Mouse (Mus musculus): ENCODE measurements around the gene Spred1. TPM values are rescaled to one million over a fixed set of nuclear protein-coding genes. Genes with fewer than 3 reads are reported as not detected.

Gene Spred1
- polyA plus RNA-seq, 1 experiment from 2014 or later: 20.8 TPM

DNA sequence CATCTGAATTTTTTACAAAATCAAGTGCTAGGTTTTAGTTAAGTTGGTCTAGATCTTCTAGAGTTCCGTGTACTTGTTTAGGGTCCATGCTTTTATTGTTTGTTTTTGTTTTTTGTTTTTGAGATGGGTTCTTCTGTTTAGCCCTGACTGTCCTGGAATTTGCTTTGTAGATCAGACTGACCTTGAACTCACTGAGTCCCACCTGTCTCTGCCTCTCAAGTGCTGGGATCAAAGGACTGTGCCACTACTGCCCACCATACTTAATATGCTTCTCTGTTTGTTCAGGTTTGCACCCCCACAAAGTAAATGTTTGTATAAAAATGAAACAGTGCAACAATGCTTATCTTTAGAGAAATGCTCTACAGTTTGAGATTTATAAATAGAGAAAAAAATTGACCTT lies 18.8 kb downstream of the Spred1 start:
- H3K4me2 ChIP-seq (ENCODE audit: low read depth, low read length, severe bottlenecking): no peak overlapping the region
- H3K27me3 ChIP-seq (ENCODE audit: control insufficient read depth, insufficient read depth, low read length): no peaks in the 10 kb centered on the region
- DNase-seq (ENCODE audit: low spot score) (no peak), ATAC-seq (replicated peaks; ENCODE audit: low FRiP score) (no peak)
- no peaks in the 10 kb centered on the region for H3K9me3 ChIP-seq (ENCODE audit: control insufficient read depth, low read length)
- no peak overlapping the region for H3K9ac ChIP-seq (ENCODE audit: low read length)
- no peaks in the 10 kb centered on the region for H3K36me3 ChIP-seq (ENCODE audit: control insufficient read depth, insufficient read depth, low read length)
- H3K27ac ChIP-seq (ENCODE audit: low read depth, low read length): no peak overlapping the region
- WGBS: 87% methylated on average over 1 of the region's 1 CpGs
- H3K4me1 ChIP-seq (replicated peaks; ENCODE audit: control insufficient read depth, insufficient read depth, low read length): no peaks in the 10 kb centered on the region; the same call in 1 of the 2 replicates
- H3K4me3 ChIP-seq (ENCODE audit: low read depth, low read length): no peak overlapping the region

DNA sequence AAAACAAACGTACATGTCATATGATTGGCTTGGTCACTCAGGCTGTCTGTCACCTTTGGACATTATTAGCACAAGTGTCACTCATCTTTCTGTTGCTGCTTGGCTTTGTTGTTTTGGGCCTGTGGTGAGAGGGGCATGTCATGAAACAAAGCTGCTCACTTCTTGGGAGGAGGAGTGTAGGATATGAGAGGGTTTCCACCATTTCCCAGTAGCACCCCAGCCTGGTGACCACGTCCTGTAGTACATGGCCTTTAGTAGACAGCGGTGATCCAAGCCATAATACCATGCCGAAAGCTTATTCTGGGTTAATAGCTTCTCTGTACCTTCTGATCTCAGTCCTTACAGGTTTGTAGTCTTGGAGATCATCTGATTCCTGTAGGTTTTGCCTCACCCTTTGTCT lies 21.9 kb downstream of the Spred1 start:
- Histone ChIP-seq H3K36me3 (ENCODE audit: control insufficient read depth, insufficient read depth, low read length) (no peaks in the 10 kb centered on the region), H3K4me3 (ENCODE audit: low read depth, low read length) (no peak overlapping the region), H3K9ac (ENCODE audit: low read length) (no peak overlapping the region), H3K27ac (ENCODE audit: low read depth, low read length) (no peak overlapping the region), H3K4me2 (ENCODE audit: low read depth, low read length, severe bottlenecking) (no peak overlapping the region), H3K27me3 (ENCODE audit: control insufficient read depth, insufficient read depth, low read length) (no peaks in the 10 kb centered on the region), H3K4me1 (replicated peaks; ENCODE audit: control insufficient read depth, insufficient read depth, low read length) (no peaks in the 10 kb centered on the region; the same call in 1 of the 2 replicates), H3K9me3 (ENCODE audit: control insufficient read depth, low read length) (no peaks in the 10 kb centered on the region)
- no peak for DNase-seq (ENCODE audit: low spot score)
- ATAC-seq (replicated peaks; ENCODE audit: low FRiP score): no peak
- 94% methylated on average over 4 of the region's 4 CpGs for WGBS

DNA sequence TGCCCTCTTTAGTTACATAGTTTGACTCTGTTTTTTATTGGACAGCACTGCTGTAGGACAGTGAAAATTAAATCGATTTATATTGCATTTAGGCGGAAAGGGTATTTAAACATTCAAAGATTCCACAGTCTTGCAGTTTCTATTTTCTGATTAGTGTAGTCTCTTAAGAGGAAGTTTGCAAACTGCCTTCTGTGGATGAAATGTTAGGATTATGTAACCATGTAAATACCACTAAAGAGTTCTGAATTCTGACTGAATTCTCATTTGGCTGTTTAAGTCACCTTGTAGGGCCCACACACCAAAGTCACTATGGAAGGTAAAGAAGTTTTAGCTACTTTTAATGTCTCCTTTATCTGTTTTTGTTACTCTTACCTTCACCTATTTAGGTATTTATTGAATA lies 24.9 kb downstream of the Spred1 start:
- H3K9me3 ChIP-seq (ENCODE audit: control insufficient read depth, low read length): no peaks in the 10 kb centered on the region
- no peaks in the 10 kb centered on the region; the same call in 1 of the 2 replicates for H3K4me1 ChIP-seq (replicated peaks; ENCODE audit: control insufficient read depth, insufficient read depth, low read length)
- 96% methylated on average over 2 of the region's 2 CpGs for WGBS
- no peak overlapping the region for H3K27ac ChIP-seq (ENCODE audit: low read depth, low read length)
- H3K4me3 ChIP-seq (ENCODE audit: low read depth, low read length): no peak overlapping the region
- ATAC-seq (replicated peaks; ENCODE audit: low FRiP score) (no peak), DNase-seq (ENCODE audit: low spot score) (no peak)
- H3K27me3 ChIP-seq (ENCODE audit: control insufficient read depth, insufficient read depth, low read length): no peaks in the 10 kb centered on the region
- H3K4me2 ChIP-seq (ENCODE audit: low read depth, low read length, severe bottlenecking): no peak overlapping the region
- no peak overlapping the region for H3K9ac ChIP-seq (ENCODE audit: low read length)
- no peaks in the 10 kb centered on the region for H3K36me3 ChIP-seq (ENCODE audit: control insufficient read depth, insufficient read depth, low read length)

DNA sequence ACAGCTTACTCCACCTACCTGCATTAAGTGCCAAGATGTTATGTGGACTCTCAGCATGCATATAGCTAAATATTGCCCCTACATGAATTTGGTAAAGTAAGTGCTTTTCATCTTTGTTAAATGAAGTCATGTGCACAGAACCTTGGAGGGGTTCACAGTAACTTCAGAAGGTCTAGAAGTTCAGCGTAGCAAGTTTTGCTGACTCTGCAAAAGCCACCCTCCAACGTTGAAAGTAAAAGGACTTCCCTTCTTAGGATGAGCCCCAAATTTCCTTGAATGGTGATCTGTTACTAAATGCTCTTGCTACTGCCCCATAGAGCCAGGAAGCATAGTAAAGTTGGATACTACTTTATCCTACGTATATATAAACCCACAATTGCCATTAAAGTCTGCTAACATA lies 25.4 kb downstream of the Spred1 start:
- Histone ChIP-seq H3K4me3 (ENCODE audit: low read depth, low read length) (no peak overlapping the region), H3K4me2 (ENCODE audit: low read depth, low read length, severe bottlenecking) (no peak overlapping the region)
- WGBS: 88% methylated on average over 3 of the region's 3 CpGs

DNA sequence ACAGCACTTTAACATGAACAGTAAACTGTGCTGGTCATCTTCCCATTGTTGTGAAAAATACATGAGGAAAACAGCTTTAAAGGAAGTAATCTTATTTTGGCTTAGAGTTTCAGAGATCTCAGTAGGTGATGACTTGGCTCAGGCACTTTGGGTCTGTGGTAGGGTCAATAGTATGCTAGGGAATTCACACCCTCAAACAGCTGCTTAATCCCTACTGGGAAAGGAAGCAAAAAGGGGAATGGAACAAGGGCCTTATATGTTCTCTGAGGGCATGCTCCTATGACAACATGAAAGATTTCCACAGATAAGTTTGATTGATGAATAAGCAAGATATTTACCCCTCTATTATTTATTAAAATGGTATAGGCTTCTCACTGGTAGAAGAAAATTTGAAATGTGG lies 31.0 kb downstream of the Spred1 start:
- Histone ChIP-seq H3K36me3 (ENCODE audit: control insufficient read depth, insufficient read depth, low read length) (no peaks in the 10 kb centered on the region), H3K9ac (ENCODE audit: low read length) (no peak overlapping the region), H3K27me3 (ENCODE audit: control insufficient read depth, insufficient read depth, low read length) (no peaks in the 10 kb centered on the region), H3K9me3 (ENCODE audit: control insufficient read depth, low read length) (no peaks in the 10 kb centered on the region), H3K4me2 (ENCODE audit: low read depth, low read length, severe bottlenecking) (no peak overlapping the region), H3K4me1 (replicated peaks; ENCODE audit: control insufficient read depth, insufficient read depth, low read length) (no peaks in the 10 kb centered on the region), H3K27ac (ENCODE audit: low read depth, low read length) (no peak overlapping the region), H3K4me3 (ENCODE audit: low read depth, low read length) (no peak overlapping the region)
- ATAC-seq (replicated peaks; ENCODE audit: low FRiP score) (no peak), DNase-seq (ENCODE audit: low spot score) (no peak)

More for the DNA sequence above, 25.4 kb downstream of the Spred1 start:
- Histone ChIP-seq H3K9ac (ENCODE audit: low read length) (no peak overlapping the region), H3K27me3 (ENCODE audit: control insufficient read depth, insufficient read depth, low read length) (no peaks in the 10 kb centered on the region), H3K9me3 (ENCODE audit: control insufficient read depth, low read length) (no peaks in the 10 kb centered on the region), H3K4me1 (replicated peaks; ENCODE audit: control insufficient read depth, insufficient read depth, low read length) (no peaks in the 10 kb centered on the region), H3K27ac (ENCODE audit: low read depth, low read length) (no peak overlapping the region), H3K36me3 (ENCODE audit: control insufficient read depth, insufficient read depth, low read length) (no peaks in the 10 kb centered on the region)
- ATAC-seq (replicated peaks; ENCODE audit: low FRiP score) (no peak), DNase-seq (ENCODE audit: low spot score) (no peak)

DNA sequence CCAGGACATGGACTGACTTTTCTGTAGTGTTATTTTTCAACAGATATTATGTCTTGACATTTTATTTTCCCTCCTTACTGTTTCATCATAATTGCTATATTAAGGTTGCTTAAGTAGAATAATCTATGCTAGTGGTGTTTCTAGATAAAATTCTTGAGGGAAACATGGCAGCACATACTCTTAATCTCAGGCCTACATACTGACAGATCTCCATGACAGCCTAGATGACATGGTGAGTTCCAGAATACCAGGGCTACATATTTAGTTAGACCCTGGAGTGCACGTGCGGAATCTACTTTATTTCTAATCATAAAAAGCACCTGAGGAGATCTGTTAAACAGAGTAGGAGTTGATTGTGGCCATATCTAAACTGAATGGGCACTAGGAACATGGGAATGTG lies 47.2 kb downstream of the Spred1 start:
- WGBS: 90% methylated on average over 2 of the region's 2 CpGs
- Histone ChIP-seq H3K27ac (ENCODE audit: low read depth, low read length) (no peak overlapping the region), H3K9ac (ENCODE audit: low read length) (no peak overlapping the region), H3K9me3 (ENCODE audit: control insufficient read depth, low read length) (no peaks in the 10 kb centered on the region), H3K4me2 (ENCODE audit: low read depth, low read length, severe bottlenecking) (no peak overlapping the region), H3K4me1 (replicated peaks; ENCODE audit: control insufficient read depth, insufficient read depth, low read length) (no peaks in the 10 kb centered on the region), H3K4me3 (ENCODE audit: low read depth, low read length) (no peak overlapping the region), H3K27me3 (ENCODE audit: control insufficient read depth, insufficient read depth, low read length) (no peaks in the 10 kb centered on the region), H3K36me3 (ENCODE audit: control insufficient read depth, insufficient read depth, low read length) (no peaks in the 10 kb centered on the region; the same call in 1 of the 2 replicates)
- DNase-seq (ENCODE audit: low spot score) (no peak), ATAC-seq (replicated peaks; ENCODE audit: low FRiP score) (no peak)

DNA sequence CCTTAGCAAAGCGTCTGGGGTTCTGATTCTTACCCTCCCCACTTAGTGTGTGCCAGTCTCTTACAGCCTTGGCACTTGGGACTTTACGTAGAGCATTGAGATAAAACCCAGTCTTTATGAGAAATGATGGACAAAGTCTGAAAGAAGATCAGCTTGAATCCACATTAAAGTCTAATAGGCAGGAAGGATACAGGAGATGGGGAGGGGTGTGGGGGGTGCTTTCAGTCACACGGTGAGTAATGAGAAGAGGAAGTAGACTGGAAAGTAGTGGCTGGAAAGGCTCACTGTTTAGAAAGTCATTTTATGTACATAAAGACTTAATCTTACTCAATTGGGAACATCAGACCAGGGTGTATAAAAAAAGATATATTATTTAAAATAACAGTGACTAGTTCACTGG lies 47.9 kb downstream of the Spred1 start:
- no peaks in the 10 kb centered on the region for H3K27me3 ChIP-seq (ENCODE audit: control insufficient read depth, insufficient read depth, low read length)
- ATAC-seq (replicated peaks; ENCODE audit: low FRiP score): no peak
- no peak overlapping the region for H3K4me3 ChIP-seq (ENCODE audit: low read depth, low read length)
- DNase-seq (ENCODE audit: low spot score): no peak
- H3K4me2 ChIP-seq (ENCODE audit: low read depth, low read length, severe bottlenecking): no peak overlapping the region
- H3K36me3 ChIP-seq (ENCODE audit: control insufficient read depth, insufficient read depth, low read length): no peaks in the 10 kb centered on the region; the same call in 1 of the 2 replicates
- H3K9ac ChIP-seq (ENCODE audit: low read length): no peak overlapping the region
- H3K9me3 ChIP-seq (ENCODE audit: control insufficient read depth, low read length): no peaks in the 10 kb centered on the region
- H3K4me1 ChIP-seq (replicated peaks; ENCODE audit: control insufficient read depth, insufficient read depth, low read length): no peaks in the 10 kb centered on the region
- no peak overlapping the region for H3K27ac ChIP-seq (ENCODE audit: low read depth, low read length)
- 84% methylated on average over 3 of the region's 3 CpGs for WGBS

DNA sequence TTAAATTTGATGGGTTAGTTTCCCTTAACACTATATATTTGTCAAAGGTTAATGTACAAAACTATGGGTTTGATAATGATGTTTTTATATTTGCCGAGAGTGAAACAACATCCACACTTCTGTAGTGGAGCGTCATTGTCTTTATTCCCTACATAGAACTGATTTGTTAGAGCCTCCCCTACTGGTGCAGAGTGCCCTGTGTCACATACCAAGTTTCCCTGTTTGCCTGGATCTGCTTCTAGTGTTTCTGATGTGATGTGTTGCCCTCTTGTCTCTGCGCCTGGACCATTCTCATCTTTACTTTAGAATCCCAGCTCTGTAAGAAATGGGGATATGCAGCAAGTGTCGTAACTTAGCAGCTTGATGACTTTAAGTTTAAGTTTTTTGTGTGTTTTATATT lies 51.8 kb downstream of the Spred1 start:
- Histone ChIP-seq H3K27ac (ENCODE audit: low read depth, low read length) (no peak overlapping the region), H3K27me3 (ENCODE audit: control insufficient read depth, insufficient read depth, low read length) (no peaks in the 10 kb centered on the region), H3K9ac (ENCODE audit: low read length) (no peak overlapping the region), H3K9me3 (ENCODE audit: control insufficient read depth, low read length) (no peaks in the 10 kb centered on the region), H3K4me3 (ENCODE audit: low read depth, low read length) (no peak overlapping the region), H3K4me2 (ENCODE audit: low read depth, low read length, severe bottlenecking) (no peak overlapping the region), H3K4me1 (replicated peaks; ENCODE audit: control insufficient read depth, insufficient read depth, low read length) (no peaks in the 10 kb centered on the region), H3K36me3 (ENCODE audit: control insufficient read depth, insufficient read depth, low read length) (no peaks in the 10 kb centered on the region)
- no peak for ATAC-seq (replicated peaks; ENCODE audit: low FRiP score)
- WGBS: 87% methylated on average over 4 of the region's 4 CpGs
- DNase-seq (ENCODE audit: low spot score): no peak

DNA sequence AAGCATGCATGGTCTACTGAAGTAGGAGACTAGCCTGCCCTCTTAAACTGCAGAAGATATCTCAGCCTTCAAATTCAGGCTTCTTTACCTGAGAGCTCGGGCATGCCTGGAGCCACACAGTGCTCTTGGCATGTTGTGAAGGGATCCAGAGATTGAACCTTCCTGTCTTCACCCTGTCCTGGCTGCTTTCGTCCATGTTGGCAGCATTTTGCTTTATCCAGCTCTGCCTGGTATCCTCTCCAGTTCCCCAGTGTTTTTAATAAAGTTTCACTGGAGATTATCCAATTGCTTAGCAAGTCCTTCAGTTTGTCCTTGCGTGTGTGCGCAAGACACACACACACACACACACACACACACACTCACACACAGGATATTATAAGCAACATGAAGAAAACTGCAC lies 54.9 kb downstream of the Spred1 start:
- WGBS: 92% methylated on average over 4 of the region's 4 CpGs
- H3K4me1 ChIP-seq (replicated peaks; ENCODE audit: control insufficient read depth, insufficient read depth, low read length): no peaks in the 10 kb centered on the region
- no peak overlapping the region for H3K27ac ChIP-seq (ENCODE audit: low read depth, low read length)
- DNase-seq (ENCODE audit: low spot score) (no peak), ATAC-seq (replicated peaks; ENCODE audit: low FRiP score) (no peak)
- H3K4me3 ChIP-seq (ENCODE audit: low read depth, low read length): no peak overlapping the region
- H3K9me3 ChIP-seq (ENCODE audit: control insufficient read depth, low read length): no peaks in the 10 kb centered on the region
- H3K9ac ChIP-seq (ENCODE audit: low read length): no peak overlapping the region
- no peak overlapping the region for H3K4me2 ChIP-seq (ENCODE audit: low read depth, low read length, severe bottlenecking)
- H3K36me3 ChIP-seq (ENCODE audit: control insufficient read depth, insufficient read depth, low read length): no peaks in the 10 kb centered on the region
- no peaks in the 10 kb centered on the region for H3K27me3 ChIP-seq (ENCODE audit: control insufficient read depth, insufficient read depth, low read length)

Data from forebrain, embryonic 11.5 days (tissue).